Mouse (Mus musculus) gastrocnemius, postnatal 25 days (tissue): Measurements from ENCODE around the gene Mark2. TPM values are rescaled to one million over a fixed set of nuclear protein-coding genes. Genes with fewer than 3 reads are reported as not detected.

Experiments
- DNase-seq: peaks from one replicate; pipeline ENCODE4 v3.0.0; 2022
- total RNA-seq, 2 experiments: library from RNA; stranded (reverse); gene quantifications; 1 replicate in 1 of 2; 2 replicates in 1 of 2; pipeline ENCODE4 v1.2.3; 2021

The Mark2 gene
- total RNA-seq, 2 experiments from 2014 or later: 27.4 to 30.6 TPM

DNA sequence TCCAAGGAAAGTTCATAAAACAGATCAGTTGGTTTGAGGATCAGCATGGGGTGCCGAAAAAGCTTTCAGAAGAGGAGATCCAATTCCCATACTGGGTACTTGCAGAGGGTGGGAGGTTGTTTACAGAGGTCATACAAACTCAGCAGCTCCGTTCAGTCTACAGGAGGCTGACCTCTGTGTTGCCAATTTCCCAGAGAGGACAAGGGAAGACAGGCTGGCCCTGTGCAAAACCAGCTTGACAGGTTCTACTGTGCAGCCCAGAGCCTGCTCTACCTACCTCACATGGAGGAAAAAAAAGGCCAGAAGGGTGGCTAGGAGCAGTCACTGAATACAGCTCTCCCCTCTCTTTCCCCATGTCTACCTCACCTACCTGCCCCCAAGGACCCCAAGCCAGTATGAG, 7.6 kb downstream of the Mark2 start:
- no peak for DNase-seq

GRCm38 (mm10) chr19:7321391-7321790, 20.3 kb downstream of the Mark2 start:
- DNase-seq: no peak

- DNase-seq: no peak
Observed at GRCm38 (mm10) chr19:7320181-7320580, 21.5 kb downstream of the Mark2 start.

GRCm38 (mm10) chr19:7317716-7318115, 23.9 kb downstream of the Mark2 start:
- DNase-seq: no peak

GRCm38 (mm10) chr19:7316822-7317221, 24.8 kb downstream of the Mark2 start:
- no peak for DNase-seq

- DNase-seq: no peak
Observed at GRCm38 (mm10) chr19:7315587-7315984, 26.1 kb downstream of the Mark2 start.

GRCm38 (mm10) chr19:7314976-7315586, 26.6 kb downstream of the Mark2 start:
- no peak for DNase-seq

GRCm38 (mm10) chr19:7313660-7314059, 28.0 kb downstream of the Mark2 start:
- no peak for DNase-seq

- no peak for DNase-seq
Observed at GRCm38 (mm10) chr19:7311306-7311705, 30.4 kb downstream of the Mark2 start.

DNA sequence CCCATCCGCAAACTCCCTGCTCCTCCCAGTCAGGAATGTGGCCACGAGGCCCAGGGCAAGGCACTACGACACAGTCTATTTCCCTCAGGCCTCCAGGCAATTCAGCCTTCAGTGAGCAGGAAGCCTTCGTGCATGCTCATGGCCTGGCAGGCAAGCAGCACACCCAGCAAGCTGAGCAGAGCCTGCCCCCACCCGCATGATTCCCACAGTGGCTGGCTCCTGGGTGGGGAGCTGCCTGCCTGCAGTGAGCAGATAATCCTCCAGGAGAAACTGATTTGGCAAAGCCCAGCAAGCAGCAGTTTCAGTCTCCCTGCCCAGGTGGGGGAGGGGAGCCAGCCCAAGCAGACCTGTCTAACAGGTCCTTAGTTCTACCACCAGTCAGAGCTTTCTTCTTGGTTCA, 31.0 kb downstream of the Mark2 start:
- DNase-seq: peak; percentile 60

DNA sequence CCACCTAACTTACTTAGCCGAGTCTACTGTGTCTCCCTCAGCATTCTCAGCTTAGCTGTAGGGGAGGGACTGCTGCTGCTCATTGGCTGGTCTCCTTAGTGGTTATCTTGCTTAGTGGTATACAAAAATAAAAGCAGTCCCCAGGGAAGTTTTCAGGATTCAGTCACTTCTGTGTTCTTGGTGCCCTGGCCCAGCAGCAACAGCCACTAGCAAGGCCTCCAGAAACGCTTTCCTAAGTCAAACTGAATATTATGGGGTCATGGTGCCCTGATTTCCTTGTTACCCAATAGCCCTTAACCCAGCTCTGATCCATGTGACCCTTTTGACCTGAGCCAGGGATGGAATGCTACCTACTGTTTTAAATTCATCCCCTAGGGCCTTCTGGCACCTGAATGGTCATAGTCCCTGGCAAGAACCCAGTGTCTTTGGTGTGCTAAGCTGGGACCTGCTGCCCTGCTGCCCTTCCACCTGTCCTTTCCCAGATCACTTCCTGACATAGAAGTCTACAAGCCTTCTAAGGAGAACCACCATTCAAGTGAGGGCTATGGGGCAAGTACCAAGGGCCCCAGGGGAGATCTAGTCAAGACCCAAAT, 31.8 kb downstream of the Mark2 start:
- DNase-seq: no peak

DNA sequence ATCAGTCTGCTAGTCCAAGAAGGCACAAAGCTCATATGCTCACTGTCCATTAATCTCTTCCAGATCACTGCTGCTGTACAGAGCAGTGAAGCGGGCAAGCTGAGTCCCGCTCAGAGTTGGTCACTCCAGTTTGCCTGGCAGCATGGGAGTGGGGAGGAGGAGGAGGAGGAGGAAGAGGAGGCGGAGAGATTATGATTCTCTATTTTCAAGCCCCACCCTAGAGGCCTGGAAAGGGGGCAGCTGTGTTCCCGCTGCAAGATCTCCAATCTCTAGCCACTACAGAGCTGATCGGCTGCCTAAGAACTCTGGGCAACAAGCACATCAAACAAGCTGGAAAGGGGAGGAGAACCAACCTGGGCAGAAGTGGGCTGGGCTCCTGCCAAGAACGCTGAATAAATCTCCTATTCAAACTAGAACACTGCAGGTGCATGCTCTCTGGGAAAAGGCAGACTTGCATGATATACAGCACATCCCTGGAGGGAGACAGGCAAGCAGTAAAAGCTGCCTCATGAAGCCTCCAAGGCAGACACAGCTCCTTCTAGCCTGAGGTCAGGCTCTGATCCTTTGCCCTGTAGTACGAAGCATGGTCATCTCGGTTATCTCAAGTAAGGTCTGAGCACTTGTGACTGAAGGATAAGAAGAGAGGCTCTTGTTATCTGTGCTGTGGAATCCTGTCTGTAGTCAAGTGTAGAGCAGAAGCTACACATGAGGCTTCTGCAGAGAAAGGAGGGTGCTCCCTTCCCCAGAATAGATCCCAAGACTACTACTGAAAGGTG, 33.5 kb downstream of the Mark2 start:
- DNase-seq: no peak

DNA sequence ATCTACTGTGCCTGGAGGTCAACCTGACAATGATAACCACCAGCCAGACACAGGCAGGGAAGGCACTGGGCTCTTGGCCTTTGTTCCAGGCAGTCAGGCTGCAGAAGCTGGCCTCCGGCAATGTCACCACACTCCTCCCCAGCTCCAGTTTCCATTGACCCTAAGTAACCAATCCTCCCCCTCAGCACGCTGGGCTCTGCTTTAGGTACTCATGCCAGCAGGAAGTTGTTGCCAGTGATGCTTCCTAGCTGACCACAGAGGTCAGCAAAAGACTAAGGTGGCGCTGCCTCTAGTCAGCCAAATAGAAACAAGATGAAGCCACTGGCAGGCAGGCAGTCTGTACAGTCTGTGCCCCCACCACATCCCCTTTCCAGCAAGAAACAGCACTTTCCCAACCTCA, 34.7 kb downstream of the Mark2 start:
- DNase-seq: peak; percentile 80

GRCm38 (mm10) chr19:7305380-7306310, 36.0 kb downstream of the Mark2 start:
- no peak for DNase-seq

DNA sequence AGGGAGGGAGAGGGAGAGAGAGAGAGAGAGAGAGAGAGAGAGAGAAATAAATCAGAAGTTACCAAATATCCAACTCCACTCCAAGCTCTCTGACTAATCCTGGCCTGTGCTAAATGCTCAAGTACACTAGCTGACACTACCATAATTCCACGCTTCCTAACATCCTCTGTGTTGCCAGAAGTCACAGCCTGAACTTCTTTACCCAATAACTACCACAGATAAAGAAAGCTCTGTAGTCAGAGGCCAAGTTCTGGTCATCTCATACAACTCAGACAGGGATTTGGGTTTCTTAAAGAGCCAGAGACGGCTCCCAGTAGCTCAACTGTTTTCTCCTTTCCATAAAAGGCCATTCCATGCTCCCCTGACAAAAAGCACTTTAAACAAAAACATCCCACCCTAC, 36.9 kb downstream of the Mark2 start:
- no peak for DNase-seq

DNA sequence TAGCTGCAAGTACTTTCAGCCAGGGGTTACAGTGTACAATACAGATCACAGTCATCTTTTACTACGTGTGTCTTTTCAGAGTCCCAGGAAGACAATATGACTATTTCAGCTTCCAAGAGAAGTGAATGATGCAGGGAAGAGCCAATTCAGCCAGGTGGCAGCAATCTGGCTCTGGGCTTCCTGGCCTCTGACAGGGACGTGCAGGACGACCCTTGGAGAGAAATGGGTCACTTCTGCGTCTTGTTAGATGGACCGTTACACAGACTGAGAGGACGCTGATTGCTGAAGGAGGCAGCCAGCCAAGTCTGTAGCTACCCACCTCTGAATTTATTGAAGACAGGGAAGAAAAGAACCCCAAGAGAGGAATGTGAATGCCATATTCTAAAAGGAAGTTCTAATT, 37.9 kb downstream of the Mark2 start:
- DNase-seq: no peak

GRCm38 (mm10) chr19:7302493-7302797, 39.2 kb downstream of the Mark2 start:
- no peak for DNase-seq

- DNase-seq: no peak
Observed at GRCm38 (mm10) chr19:7301647-7302492, 39.8 kb downstream of the Mark2 start.

GRCm38 (mm10) chr19:7300078-7300477, 41.6 kb downstream of the Mark2 start:
- DNase-seq: no peak

GRCm38 (mm10) chr19:7299052-7299451, 42.6 kb downstream of the Mark2 start:
- no peak for DNase-seq

DNA sequence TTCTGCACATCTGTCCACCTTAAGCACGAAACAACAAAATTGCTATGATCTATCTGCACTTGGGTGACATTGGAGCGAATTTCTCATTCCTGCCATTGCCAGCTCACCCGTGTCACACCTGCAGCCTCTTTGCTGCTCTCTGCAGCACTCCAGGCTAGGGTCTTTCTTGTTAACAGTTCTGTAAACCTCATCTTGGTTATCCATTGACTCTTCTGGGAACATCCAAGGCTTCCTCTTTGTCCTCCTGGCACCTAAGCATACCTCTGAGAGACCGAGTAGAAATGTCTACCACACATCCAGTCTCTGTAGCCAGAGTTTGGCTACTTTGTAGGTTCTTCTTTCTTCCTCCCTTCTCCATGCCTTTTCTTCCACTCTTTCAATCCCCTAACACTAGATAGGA, 45.7 kb downstream of the Mark2 start:
- no peak for DNase-seq
